Mouse (Mus musculus): ENCODE results near the gene Hmox2.
"Not testable (repeated sequence)": the region's sequence is repeated elsewhere in the genome, so short reads cannot be mapped to it uniquely, and the experiment has no call there.

The Hmox2 gene

DNA sequence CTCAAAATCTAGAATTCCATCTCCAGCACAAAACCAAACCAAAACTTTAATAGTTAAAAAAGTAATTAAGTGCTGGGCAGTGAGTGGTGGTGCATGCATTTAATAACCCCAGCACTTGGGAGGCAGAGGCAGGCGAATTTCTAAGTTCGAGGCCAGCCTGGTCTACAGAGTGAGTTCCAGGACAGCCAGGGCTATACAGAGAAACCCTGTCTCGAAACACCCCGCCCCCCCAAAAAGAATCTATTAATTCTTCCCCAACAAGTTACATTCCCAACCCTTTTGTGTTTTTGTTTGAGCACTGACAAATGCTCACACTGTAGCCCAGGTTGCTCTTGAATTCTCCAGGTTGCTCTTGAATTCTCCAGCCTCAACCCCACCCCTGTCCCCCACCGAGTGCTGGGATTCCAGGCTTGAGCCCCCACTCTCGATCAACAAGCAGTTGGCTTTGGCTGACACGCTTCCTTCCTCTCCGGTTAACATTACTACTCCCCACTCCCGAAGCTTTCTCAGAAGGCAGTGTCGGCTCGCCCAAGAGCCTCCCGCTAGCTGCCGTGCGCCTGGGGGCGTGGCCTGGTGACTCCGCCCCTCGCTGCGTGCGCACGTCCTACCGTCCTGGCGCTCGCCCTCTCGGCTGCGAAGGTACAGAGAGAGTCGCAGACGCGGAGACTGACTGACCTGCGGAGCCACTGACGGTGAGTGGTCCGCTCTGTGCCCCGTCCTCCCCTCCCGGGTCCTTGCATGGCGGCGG lies at the start of gene Hmox2:
Gene Hmox2 (plus strand): TSS at position 582 of the 748 bp plus-strand sequence.
- peak; percentile 93 to 95 for DNase-seq (ENCODE audit: low spot score in 2 of 2)

DNA sequence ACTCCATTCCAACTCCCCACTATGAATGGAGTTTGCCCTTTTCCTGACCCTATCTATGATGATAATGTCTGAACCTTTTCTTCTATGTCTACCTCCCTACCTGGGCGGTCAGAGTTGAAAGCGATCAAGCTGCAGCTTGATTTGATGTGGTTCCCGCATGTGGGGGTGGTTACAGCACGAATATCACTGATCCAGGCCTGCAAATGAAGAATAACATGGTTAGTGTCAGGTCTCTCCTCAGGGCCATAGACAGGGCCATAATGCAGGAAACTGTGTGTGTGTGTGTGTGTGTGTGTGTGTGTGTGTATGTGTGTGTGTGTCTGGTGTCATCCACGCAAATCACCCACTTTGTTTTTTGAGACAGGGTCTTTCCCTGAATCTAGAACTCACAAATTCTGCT lies 49.3 kb upstream of the Hmox2 start:
- DNase-seq (ENCODE audit: low spot score in 2 of 2) = no peak

DNA sequence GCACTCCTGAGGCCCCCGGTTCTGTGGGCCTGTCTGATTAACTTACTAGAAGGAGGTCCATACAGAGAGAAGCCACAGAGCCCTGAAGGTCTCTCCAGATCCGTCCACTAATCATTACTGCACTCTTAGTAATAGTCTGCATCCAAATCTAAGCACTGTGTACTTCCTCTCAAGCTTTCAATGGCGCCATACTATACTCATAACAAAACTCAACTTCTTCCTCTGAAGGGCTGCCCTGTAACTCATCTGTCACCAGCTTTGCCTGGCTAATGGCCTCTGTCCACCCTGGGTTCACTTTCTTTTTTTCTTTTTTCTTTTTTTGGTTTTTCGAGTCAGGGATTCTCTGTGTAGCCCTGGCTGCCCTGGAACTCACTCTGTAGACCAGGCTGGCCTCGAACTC lies 48.1 kb upstream of the Hmox2 start:
- DNase-seq (ENCODE audit: low spot score in 2 of 2) = no peak

DNA sequence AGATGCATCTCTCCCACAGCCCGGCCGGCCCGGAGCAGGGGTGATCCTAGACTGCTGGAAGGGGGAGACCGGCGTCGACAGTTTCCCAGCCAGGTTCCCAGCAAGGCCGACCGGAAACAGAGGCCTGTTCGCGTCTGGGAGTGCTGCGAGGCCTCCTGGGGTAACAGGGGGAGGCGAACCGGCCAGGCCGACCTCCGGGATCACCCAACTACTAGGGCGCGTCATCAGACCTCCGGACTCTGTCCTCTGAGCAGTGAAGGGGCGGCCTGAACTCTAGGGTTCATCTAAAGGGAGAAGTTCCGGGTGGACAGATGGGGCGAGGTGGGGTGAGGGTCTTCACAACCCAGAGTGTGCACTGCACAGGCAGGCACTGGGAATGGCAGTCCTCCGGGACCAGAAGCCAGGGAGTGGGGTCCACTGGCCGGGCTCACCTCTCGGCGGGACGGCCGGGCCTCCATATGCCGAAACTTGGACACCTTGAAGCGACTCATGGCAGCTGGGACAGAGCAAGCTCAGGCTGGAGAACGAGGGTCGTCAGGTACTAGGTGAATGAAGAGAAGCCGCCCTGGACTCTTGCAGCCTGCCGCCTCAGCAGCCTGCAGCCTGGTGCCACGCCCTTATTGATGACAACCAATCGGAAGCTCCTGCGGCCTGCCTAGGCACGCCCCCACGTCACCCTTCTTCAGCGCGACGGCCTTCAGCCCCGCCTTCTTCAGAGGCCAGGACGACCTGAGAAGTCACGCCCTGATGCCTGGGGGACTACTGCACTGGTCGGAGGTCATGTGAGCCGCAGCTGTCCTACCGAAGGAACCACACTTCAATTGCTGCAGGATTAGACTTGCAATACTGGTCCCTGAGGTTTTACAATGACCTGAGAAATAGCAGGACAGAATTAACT lies 46.8 kb upstream of the Hmox2 start, which contains the start of gene Coro7:
Gene Coro7 (minus strand): TSS at position 657 of the 898 bp plus-strand sequence.
- peak; percentile 93 to 94 for DNase-seq (ENCODE audit: low spot score in 2 of 2)

DNA sequence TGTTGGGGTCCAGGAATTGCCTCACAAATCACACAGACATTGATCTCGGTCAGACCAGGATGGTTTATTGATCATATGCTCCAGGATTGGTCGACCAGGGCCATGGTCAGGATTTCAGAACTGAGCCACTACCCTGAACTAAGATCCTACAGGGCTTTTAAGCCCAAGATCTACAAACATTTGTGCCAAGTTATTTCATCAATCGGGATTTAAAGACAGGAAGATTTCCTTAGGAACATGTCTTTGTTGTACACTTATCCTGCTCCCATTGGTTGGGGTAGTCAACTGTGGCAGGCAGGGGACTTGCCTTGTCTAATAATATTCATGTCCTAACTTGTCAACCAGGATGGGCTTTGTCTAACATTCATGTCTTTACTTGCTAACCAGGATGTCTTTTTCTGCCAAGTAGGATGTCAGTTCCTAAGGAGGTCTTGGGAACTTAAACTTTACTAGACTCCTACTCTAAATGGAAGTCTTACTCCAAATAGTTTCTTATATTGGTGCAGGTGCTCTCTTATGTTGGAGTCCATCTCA lies 45.2 kb upstream of the Hmox2 start:
- DNase-seq (ENCODE audit: low spot score in 2 of 2) = not testable (repeated sequence)

DNA sequence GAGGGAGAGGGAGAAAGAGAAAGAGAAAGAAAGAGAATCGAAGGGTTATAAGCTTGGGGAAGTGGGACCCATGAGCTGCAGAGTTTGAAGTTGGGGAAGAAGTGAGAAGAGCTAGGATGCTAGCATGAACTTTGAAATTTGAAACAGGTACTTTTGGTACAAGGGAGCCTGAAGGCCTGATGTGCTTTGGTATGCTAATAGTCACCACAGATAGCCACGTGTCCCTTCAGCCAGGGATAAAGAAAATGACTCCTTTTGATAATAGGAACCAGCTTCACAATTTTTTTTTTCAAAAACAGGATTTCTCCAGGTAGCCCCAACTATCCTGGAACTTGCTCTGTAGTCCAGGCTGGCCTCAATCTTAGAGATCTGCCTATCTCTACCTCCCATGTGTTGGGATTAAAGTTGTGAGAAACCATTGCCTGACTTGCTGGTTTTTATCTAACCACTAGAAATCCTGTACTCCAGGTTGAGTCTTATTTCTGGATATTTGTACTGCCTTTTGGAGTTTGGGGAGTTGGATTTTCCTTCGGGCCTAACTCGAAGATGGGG lies 43.5 kb upstream of the Hmox2 start:
- DNase-seq (ENCODE audit: low spot score in 2 of 2) = no peak

DNA sequence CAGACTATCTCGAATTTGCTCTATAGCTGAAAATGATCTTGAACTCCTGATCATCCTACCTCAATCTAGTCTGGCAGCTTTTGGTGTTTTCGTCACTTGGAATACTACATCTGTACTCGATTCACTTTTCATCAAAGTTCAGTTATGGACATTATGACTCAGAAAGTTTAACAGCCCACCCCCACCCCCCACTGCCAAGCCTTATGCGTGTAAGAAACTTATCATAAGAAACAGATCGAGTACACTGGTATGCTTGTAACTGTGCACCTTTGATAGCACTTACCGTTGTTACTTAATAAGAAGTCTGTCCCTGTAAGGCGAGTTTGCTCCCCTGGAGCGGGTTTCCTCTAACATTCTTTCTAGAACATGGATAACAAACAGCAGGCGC lies 43.0 kb upstream of the Hmox2 start:
- no peak for DNase-seq (ENCODE audit: low spot score in 2 of 2)

DNA sequence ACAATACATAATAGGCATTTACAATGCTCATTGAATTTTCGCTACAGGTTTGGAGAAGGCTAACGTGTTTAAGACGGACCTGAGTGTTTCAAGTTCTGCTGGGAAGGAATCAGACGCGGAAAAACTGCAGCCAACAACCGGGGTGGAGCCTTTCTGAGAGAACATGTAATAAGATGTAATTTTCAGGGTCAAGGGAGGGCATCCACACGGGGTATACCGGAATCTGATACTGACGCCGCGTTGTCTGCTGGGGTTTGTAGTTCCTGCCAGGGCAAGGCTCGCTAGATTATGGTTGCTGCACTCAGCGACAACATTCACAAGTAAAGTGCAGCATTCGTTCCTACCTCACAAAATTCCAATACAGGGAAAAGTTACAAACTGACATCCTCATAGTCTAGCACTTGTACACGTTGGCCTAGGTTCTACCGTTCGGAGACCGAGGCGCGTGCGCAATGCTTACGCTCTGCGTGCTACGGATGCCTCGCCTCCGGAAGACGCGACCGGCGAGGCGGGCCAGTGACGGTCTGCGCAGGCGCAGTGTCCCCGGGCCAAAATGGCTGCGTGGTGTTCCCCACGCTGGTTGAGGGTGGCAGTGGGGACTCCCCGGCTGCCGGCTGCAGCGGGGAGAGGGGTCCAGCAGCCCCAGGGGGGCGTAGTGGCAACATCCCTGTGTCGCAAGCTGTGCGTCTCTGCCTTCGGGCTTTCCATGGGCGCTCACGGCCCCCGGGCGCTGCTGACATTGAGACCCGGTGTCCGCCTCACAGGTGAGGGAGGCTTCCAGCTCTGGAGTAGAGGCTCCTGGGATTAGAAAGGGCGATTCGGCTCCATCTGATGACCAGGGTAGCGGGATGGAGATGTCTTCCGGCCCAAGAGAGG lies 42.3 kb upstream of the Hmox2 start:
- DNase-seq (ENCODE audit: low spot score in 2 of 2) = peak; percentile 95 to 97

DNA sequence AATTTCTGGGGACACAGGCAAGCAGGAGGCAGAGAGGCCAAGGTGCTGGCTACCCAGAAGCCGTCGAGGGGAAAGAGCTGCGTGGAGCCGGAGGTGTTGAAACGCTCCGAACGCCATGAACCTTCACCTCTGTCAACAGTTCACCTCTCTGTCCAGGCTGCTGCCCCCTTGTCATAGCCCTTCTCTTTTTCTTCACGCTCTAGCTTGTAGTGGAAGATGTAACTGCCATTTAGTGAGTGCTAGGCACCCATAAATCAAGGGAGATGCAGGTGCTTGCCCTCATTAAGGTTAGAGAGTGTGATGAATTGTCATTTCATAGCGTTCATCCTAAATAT lies 41.7 kb upstream of the Hmox2 start:
- DNase-seq (ENCODE audit: low spot score in 2 of 2) = no peak

DNA sequence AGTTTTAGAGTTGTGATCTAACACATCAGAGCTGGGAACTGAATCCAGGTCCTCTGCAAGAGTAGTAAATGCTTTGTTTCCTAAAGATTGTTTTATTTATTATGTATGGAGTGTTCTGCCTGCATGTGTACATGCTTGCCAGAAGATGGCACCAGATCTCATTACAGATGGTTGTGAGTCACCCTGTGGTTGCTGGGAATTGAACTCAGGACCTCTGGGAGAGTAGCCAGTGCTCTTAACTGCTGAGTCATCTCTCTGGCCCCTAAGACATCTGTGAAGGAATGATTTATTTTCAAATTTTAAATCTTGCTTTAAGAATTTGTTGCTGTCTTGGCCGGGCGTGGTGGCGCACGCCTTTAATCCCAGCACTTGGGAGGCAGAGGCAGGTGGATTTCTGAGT lies 36.8 kb upstream of the Hmox2 start:
- DNase-seq (ENCODE audit: low spot score in 2 of 2) = not testable (repeated sequence)

DNA sequence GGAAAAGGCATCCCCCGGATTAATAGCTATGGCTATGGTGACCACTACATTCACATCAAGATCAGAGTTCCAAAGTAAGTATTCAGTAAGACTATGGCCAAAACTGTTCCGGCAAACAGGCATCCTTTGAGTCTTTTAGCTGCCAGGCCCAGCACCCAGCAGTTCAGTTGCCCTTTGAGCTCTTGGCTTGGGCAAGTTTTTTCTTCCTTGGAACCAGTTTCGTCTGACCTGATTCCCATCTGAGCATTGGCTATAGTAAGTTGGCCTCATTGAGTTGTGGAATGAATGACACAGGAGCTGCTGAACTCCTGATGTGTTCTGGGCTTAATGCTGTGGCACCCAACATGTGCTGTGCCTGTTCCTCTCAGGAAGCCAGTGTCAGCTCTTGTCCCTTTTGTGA lies 24.9 kb upstream of the Hmox2 start:
- DNase-seq (ENCODE audit: low spot score in 2 of 2) = no peak

DNA sequence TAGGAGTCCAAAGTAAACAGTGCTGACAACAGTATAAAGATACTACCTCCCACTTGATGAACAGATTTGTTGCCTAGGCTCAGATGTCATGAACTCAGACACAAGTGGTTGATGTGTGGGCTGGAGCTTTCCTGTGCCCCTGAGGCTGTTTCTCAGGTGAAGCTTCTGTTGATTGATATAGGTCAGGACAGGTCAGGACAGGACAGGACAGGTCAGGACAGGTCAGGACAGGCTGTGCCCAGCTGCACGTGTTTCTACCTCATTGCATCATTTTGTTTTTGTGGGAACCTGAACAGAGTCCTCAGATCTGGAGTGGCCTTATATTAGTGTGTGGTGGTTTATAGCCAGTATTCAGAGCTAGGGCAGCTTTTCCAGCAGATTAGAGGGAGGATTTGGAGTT lies 23.5 kb upstream of the Hmox2 start:
- no peak for DNase-seq (ENCODE audit: low spot score in 2 of 2)

DNA sequence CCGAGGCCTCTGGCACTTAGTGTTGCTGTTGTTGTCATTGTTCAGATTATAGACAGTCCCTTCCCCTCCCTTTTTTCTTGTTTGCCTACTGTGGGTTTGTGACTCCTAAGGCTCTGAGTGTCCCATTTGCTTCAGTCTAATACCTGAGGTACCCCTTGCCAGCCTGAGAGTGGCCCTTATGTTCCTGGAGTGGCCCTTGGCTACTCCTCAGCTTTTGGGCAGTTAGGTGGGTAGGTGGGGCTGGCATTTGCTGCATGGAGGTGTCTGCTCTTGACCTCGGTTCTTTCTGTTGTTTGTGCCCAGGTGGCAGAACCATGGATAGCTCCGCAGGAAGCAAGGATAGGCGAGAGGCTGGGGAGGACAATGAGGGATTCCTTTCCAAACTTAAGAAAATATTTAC lies 20.6 kb upstream of the Hmox2 start:
- no peak for DNase-seq (ENCODE audit: low spot score in 2 of 2)

DNA sequence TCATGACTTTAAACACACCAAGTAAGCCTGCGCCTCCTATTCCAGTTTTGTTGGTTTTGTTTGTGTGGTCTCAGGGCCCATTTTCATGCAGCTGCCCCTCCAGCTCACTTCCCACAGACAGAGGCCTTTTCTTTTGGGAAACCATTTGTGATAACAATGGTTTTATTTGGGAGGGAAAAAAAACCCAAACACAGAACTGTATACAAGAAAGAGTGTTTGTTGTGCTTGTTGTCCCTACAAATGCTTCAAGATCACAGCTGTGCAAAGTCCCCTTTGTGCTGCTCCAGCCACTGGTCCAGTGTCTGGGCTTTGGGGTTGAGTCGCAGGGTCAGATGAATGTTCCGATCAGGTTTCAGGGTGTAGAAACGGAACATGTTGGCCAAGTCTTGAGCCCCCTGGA lies 15.0 kb upstream of the Hmox2 start:
- DNase-seq (ENCODE audit: low spot score in 2 of 2) = no peak

DNA sequence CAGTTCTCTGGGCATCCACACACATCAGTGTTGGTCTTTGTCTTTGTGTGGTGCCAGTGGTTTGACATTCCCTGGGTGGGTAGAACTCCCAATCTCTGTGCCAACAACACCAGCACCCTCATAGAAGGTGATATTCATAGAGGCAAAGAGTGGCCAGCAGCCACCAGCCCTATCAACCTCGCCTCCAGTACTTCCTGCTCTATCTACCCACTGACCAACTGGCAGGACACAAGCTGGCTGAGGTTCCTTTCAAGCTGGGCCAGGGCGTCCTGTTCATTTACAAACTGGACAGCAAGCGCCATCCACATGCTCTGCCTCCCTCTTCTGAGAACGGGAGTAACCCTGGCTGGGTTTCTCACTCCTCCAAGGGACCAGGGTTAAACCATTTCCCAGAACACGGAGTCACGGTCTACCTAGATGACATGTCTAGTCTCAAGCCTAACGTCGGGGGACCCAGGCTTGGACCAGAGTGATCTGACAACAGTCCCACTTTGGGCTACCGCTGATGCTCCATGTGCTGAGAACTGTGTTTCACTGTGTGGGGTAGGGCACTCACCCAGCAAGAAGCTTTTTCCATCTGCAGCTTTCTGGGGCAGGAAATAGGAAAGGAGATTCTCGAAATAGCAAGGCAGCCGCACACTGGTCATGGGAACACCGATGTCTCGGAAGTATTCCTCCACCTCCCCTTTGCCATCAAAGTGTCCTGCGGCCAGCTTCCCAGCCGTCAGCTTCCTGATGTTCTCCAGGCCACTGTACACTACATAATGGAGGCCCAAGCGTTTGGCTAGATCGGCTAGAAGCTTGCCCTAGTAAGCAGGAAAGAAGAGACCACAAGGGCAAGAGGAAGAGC lies 12.1 kb upstream of the Hmox2 start:
- no peak for DNase-seq (ENCODE audit: low spot score in 2 of 2)

DNA sequence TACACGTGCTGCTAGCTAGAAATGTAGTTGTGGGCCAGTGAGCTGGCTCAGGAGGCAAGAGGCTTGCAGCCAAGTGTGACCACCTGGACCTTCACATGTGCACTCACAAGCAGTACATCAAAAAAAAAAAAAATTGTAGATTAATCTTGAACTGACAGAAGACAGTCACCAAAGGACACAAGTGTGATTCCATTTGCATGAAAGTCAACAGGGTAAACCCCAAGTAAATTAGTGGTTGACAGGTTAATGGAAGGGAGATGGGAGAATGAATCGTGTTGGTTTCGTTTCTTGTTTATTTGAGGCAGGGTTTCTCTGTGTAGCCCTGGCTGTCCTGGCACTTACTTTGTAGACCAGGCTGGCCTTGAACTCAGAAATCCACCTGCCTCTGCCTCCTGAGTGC lies 8.3 kb upstream of the Hmox2 start:
- DNase-seq (ENCODE audit: low spot score in 2 of 2) = no peak

DNA sequence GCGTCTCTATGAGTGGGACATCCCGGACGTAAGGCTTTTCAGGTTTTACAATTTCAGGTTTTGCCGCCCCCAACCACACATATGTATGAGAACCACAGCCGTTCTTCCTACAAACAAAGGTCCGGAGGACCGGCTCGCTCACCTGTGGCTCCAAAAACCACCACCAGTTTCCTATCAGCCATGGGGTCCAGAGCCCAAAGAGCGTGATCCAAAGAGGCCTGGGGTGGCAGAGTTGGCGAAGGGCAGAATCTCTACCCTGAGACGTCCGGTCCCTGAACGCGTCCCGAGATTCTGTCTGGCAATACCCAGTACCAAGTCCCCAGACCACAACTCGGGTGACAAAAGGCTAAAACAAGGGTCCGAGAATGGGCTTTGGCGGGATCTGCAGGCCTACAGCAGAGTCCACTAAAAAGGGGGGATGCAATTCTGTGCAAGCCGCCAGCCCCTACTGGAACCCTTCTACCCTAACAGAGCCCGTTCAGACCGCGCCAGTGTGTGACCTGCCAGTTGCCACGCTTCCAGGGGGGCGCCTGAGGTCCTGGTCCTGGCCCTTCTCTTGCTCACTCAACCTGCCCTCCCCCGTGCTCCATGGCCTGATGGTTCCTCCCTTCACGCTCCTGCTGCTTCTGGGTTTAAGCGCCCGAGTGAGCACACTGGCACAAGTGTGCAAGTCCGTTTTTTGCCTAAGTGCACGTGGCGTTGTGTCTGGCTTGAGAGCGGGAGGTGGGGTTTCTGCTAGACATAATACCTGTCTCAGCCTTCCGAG lies 7.2 kb upstream of the Hmox2 start, which contains the start of gene Nmral1:
Gene Nmral1 (minus strand): TSS at position 604 of the 766 bp plus-strand sequence.
- DNase-seq (ENCODE audit: low spot score in 2 of 2) = peak; percentile 68 to 77

DNA sequence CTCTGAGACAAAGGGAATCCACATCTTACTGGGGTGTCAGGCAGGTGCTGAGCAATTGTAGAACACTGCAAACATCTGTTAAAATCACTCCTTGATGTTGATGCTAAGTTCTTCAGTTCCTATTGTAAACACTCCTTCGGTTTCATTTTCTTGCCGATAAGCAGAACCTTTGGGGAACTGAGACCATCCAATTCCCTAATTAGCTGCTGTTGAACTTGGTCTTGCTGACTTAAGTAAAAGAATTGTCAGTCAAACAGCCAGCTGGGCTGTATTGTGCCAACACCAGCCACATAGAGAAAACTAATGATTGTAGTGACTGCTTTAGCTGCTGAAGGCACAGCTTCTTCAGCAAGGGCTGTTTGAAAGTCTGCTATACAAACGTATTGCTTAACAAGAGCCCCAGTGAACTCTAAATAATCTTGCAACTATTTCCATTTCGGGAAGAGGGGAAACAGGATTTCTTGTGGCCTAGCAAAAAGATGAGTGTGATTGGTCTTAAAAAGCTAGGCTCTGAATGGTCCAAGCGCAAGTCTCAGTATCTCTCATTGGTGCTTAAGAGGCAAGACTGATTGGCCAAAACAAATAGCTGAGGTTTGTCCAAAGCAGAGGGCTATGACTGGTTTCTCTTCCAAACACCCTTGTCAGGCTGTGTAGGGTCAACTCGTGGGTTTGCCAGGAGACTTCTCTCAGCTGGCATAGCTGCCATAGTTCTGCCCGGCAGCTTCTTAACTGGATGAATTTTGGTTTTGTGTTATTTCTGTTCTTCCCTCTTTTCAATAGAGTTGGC lies 3.8 kb upstream of the Hmox2 start:
- no peak for DNase-seq (ENCODE audit: low spot score in 2 of 2)

DNA sequence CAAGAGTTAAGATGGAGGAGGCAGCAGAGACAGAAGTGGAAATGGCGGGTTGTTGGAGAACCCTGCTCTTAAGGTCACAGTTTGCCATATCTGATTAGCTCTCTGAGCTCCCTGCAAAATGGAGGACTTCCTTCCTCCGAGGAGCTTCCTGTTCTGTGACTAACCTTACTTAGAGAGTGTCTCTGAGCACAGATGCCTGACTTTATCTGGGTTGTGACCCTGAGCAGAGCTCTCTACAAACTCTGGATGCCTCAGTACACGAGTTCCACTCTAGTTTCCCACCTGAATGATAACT lies 3.3 kb upstream of the Hmox2 start:
- DNase-seq (ENCODE audit: low spot score in 2 of 2) = no peak
